Mouse (Mus musculus) lung, embryonic 14.5 days (tissue): ENCODE measurements around the gene Cdc42se2. TPM values are rescaled to one million over a fixed set of nuclear protein-coding genes. Genes with fewer than 3 reads are reported as not detected.

Experiments
- ATAC-seq: fragments of 200-750 bp; cut with Nextera tagmentation; 2 replicates; pipeline ENCODE4 v1.8.0; 2017; ENCODE audit warnings: mild to moderate bottlenecking, moderate TSS enrichment, moderate library complexity; ENCODE audit not compliant: insufficient read depth
- DNase-seq: peaks from one replicate; pipeline ENCODE4 v3.0.0-alpha.2; 2015
- H3K27ac ChIP-seq: fragments of 300-500 bp; sonication (generic); 2 replicates; pipeline ENCODE4 v1.5.1; 2014; ENCODE audit warnings: low read depth, mild to moderate bottlenecking, moderate library complexity
- H3K27me3 ChIP-seq: fragments of 300-500 bp; sonication (generic); 2 replicates; pipeline ENCODE4 v1.6.1; 2014; ENCODE audit warnings: low read length, control low read depth; ENCODE audit not compliant: insufficient read depth
- H3K36me3 ChIP-seq: fragments of 300-500 bp; sonication (generic); 2 replicates; pipeline ENCODE4 v1.6.1; 2014; ENCODE audit warnings: control low read depth; ENCODE audit not compliant: insufficient read depth
- H3K4me1 ChIP-seq: fragments of 300-500 bp; sonication (generic); 2 replicates; pipeline ENCODE4 v1.6.1; 2014; ENCODE audit warnings: antibody characterized with exemption, control low read depth; ENCODE audit not compliant: insufficient read depth
- H3K4me2 ChIP-seq: fragments of 300-500 bp; sonication (generic); 2 replicates; pipeline ENCODE4 v1.6.1; 2014; ENCODE audit warnings: mild to moderate bottlenecking
- H3K4me3 ChIP-seq: fragments of 300-500 bp; sonication (generic); 2 replicates; pipeline ENCODE4 v1.5.1; 2014; ENCODE audit warnings: low read depth, low read length
- H3K9ac ChIP-seq: fragments of 300-500 bp; sonication (generic); 2 replicates; pipeline ENCODE4 v1.6.1; 2014
- H3K9me3 ChIP-seq: fragments of 300-500 bp; sonication (generic); 2 replicates; pipeline ENCODE4 v1.6.1; 2016; ENCODE audit warnings: low read depth, low read length, control low read depth
- CTCF ChIP-seq: IDR thresholded peaks from 2 replicates; pipeline ENCODE4 v1.5.1; 2016; ENCODE audit warnings: antibody characterized with exemption, low read depth
- WGBS: fragments of 180-500 bp; shearing (Covaris S2); extraction: QIAGEN DNeasy Blood & Tissue Kit; methylation state at CpG from one replicate; pipeline ENCODE4 v1.1.7; 2014; 5-methylcytosine and 5-hydroxymethylcytosine counted together
- polyA plus RNA-seq: library from polyadenylated mRNA; unstranded; fragments of >200 nt; fragmentation: Nextera tagmentation; extraction: Ambion mirVana; gene quantifications from 2 replicates; pipeline ENCODE4 v1.2.1, GENCODE M21; 2014

The Cdc42se2 gene
- polyA plus RNA-seq, 1 experiment from 2014 or later, result 90.0 TPM

GRCm38 (mm10) chr11:54793173-54793572 lies 5.7 kb upstream of the Cdc42se2 start:
- Histone ChIP-seq H3K36me3 (no peaks in the 10 kb centered on the region), H3K4me3 (no peak overlapping the region), H3K27me3 (no peaks in the 10 kb centered on the region), H3K4me2 (no peak overlapping the region), H3K4me1 (no peaks in the 10 kb centered on the region), H3K9me3 (no peaks in the 10 kb centered on the region), H3K27ac (no peak overlapping the region), H3K9ac (no peak overlapping the region)
- 59% methylated on average over 1 of the region's 1 CpGs for WGBS
- TF ChIP-seq CTCF, result no peak
- no peak for DNase-seq
- no peak for ATAC-seq

DNA sequence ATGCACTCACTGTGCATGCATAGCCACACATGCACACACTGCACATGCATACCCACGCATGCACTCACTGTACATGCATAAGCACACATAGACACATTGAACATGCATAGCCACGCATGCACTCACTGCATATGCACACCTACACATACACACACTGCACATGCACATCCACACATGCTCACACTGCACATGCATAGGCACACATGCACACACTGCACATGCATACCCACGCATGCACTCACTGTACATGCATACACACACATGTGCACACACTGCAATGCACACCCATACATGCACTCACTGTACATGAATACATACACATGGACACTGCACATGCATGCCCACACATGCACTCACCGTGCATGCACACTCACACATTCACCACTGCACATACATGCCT lies 4.0 kb upstream of the Cdc42se2 start:
- no peak overlapping the region for H3K4me2 ChIP-seq
- peaks cover 2% of the 10 kb centered on the region; the same call in 1 of the 2 replicates for H3K4me1 ChIP-seq
- H3K9me3 ChIP-seq, result no peaks in the 10 kb centered on the region
- no peaks in the 10 kb centered on the region for H3K27me3 ChIP-seq
- TF ChIP-seq CTCF, result no peak
- no peak overlapping the region for H3K9ac ChIP-seq
- DNase-seq, result no peak
- no peak overlapping the region for H3K4me3 ChIP-seq
- ATAC-seq, result no peak
- H3K36me3 ChIP-seq, result no peaks in the 10 kb centered on the region
- 92% methylated on average over 4 of the region's 4 CpGs for WGBS
- no peak overlapping the region for H3K27ac ChIP-seq

- Histone ChIP-seq H3K27ac (peak overlapping the region; percentile 98), H3K4me3 (peak overlapping the region; percentile 93), H3K9me3 (no peaks in the 10 kb centered on the region), H3K4me1 (peaks cover 8% of the 10 kb centered on the region), H3K9ac (peak overlapping the region; percentile 93), H3K4me2 (peak overlapping the region; percentile 71), H3K36me3 (no peaks in the 10 kb centered on the region), H3K27me3 (no peaks in the 10 kb centered on the region)
- TF ChIP-seq CTCF, result no peak
- ATAC-seq (peak; percentile 45), DNase-seq (peak; percentile 79)
- under 1% methylated on average over 54 of the region's 54 CpGs for WGBS
These were observed 502 bp downstream of the Cdc42se2 start for GRCm38 (mm10) chr11:54786858-54787487.

DNA sequence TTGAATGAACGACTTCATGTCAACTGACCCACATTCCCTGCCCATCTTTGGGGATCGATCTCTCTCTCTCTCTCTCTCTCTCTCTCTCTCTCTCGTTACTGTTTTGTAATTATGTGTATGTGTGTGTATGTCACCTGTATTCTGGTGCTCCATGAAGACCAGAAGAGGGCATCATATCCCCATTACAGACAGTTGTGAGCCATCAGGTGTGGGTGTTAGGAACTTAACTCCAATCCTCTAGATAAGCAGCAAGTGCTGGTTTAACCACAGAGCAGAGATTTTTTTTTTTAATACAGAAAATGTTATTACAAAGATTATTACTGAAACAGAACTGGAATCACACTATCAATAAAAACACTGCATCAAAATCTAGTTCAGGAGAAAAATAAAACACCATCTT lies 1.9 kb downstream of the Cdc42se2 start:
- no peak overlapping the region for H3K4me3 ChIP-seq
- peaks cover 8% of the 10 kb centered on the region for H3K4me1 ChIP-seq
- no peaks in the 10 kb centered on the region for H3K27me3 ChIP-seq
- no peak overlapping the region for H3K9ac ChIP-seq
- WGBS, result 85% methylated on average over 3 of the region's 3 CpGs
- H3K4me2 ChIP-seq, result peak overlapping the region; percentile 71
- H3K27ac ChIP-seq, result no peak overlapping the region
- TF ChIP-seq CTCF, result no peak
- ATAC-seq (no peak), DNase-seq (no peak)
- no peaks in the 10 kb centered on the region for H3K36me3 ChIP-seq
- no peaks in the 10 kb centered on the region for H3K9me3 ChIP-seq

- H3K9ac ChIP-seq, result no peak overlapping the region
- H3K36me3 ChIP-seq, result no peaks in the 10 kb centered on the region
- H3K4me3 ChIP-seq, result no peak overlapping the region
- no peak overlapping the region for H3K27ac ChIP-seq
- no peak overlapping the region for H3K4me2 ChIP-seq
- no peaks in the 10 kb centered on the region for H3K9me3 ChIP-seq
- no peaks in the 10 kb centered on the region for H3K27me3 ChIP-seq
- no peak for TF ChIP-seq CTCF
- 89% methylated on average over 3 of the region's 3 CpGs for WGBS
- ATAC-seq (no peak), DNase-seq (no peak)
- peaks cover 8% of the 10 kb centered on the region for H3K4me1 ChIP-seq
These were observed 3.0 kb downstream of the Cdc42se2 start for GRCm38 (mm10) chr11:54784436-54784835.

- Histone ChIP-seq H3K4me2 (no peak overlapping the region), H3K9me3 (no peaks in the 10 kb centered on the region), H3K27ac (no peak overlapping the region), H3K4me3 (no peak overlapping the region), H3K4me1 (peaks cover 8% of the 10 kb centered on the region), H3K9ac (no peak overlapping the region), H3K27me3 (no peaks in the 10 kb centered on the region), H3K36me3 (no peaks in the 10 kb centered on the region)
- no peak for TF ChIP-seq CTCF
- no peak for DNase-seq
- WGBS, result 75% methylated on average over 6 of the region's 6 CpGs
- no peak for ATAC-seq
These were observed 5.2 kb downstream of the Cdc42se2 start for GRCm38 (mm10) chr11:54782253-54782652.

DNA sequence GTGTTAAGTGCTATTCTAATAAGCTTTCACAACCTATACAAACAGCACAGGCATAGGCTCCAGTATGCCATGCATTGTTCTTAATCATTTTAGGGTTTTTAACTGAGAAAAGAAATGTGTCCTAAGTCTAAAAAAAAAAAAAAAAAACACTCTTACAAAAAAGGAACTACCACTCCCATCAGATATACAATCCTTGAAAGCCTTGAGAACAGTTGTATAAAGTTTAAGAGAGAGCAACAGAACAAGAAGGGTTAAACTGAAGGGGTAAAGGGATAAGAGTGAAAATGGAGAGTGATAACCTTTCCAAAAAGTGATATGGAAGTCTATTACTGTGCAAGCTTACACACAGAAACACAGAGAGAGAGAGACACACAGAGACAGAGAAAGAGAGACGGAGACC lies 7.5 kb downstream of the Cdc42se2 start:
- TF ChIP-seq CTCF, result no peak
- no peaks in the 10 kb centered on the region for H3K36me3 ChIP-seq
- DNase-seq, result no peak
- WGBS, result 88% methylated on average over 1 of the region's 1 CpGs
- H3K27ac ChIP-seq, result no peak overlapping the region
- no peak overlapping the region for H3K9ac ChIP-seq
- no peak for ATAC-seq
- H3K4me1 ChIP-seq, result no peaks in the 10 kb centered on the region; the same call in 1 of the 2 replicates
- no peaks in the 10 kb centered on the region for H3K27me3 ChIP-seq
- no peak overlapping the region for H3K4me3 ChIP-seq
- H3K4me2 ChIP-seq, result no peak overlapping the region
- no peaks in the 10 kb centered on the region for H3K9me3 ChIP-seq
